Mouse (Mus musculus): ENCODE results near the gene Cnot2. TPM values are rescaled to one million over a fixed set of nuclear protein-coding genes. Genes with fewer than 3 reads are reported as not detected.

The Cnot2 gene
- polyA plus RNA-seq, 1 experiment from 2014 or later: 76.3 TPM

- no peak overlapping the region for H3K9ac ChIP-seq (ENCODE audit: low read depth, low read length)
- H3K27me3 ChIP-seq (replicated peaks; ENCODE audit: control insufficient read depth, insufficient read depth, low read length): no peaks in the 10 kb centered on the region
- no peak for ATAC-seq
- no peak overlapping the region for H3K4me2 ChIP-seq (ENCODE audit: low read length)
- no peak overlapping the region for H3K27ac ChIP-seq (ENCODE audit: low read depth, low read length)
- 74% methylated on average over 5 of the region's 5 CpGs for WGBS
- H3K9me3 ChIP-seq (ENCODE audit: control insufficient read depth, low read length): no peaks in the 10 kb centered on the region
- no peaks in the 10 kb centered on the region for H3K36me3 ChIP-seq (ENCODE audit: control insufficient read depth, insufficient read depth, low read length)
- H3K4me1 ChIP-seq (ENCODE audit: control insufficient read depth, insufficient read depth, low read depth, low read length): no peaks in the 10 kb centered on the region
- H3K4me3 ChIP-seq (ENCODE audit: low read length): no peak overlapping the region
Measured at GRCm38 (mm10) chr10:116540750-116541149, 40.6 kb downstream of the Cnot2 start.

- Histone ChIP-seq H3K36me3 (ENCODE audit: control insufficient read depth, insufficient read depth, low read length) (no peaks in the 10 kb centered on the region), H3K9ac (ENCODE audit: low read depth, low read length) (no peak overlapping the region), H3K27ac (ENCODE audit: low read depth, low read length) (no peak overlapping the region), H3K4me2 (ENCODE audit: low read length) (no peak overlapping the region), H3K27me3 (replicated peaks; ENCODE audit: control insufficient read depth, insufficient read depth, low read length) (no peaks in the 10 kb centered on the region), H3K9me3 (ENCODE audit: control insufficient read depth, low read length) (no peaks in the 10 kb centered on the region), H3K4me3 (ENCODE audit: low read length) (no peak overlapping the region), H3K4me1 (ENCODE audit: control insufficient read depth, insufficient read depth, low read depth, low read length) (peaks cover 6% of the 10 kb centered on the region)
- 89% methylated on average over 3 of the region's 3 CpGs for WGBS
- no peak for ATAC-seq
Measured at GRCm38 (mm10) chr10:116537495-116537894, 43.8 kb downstream of the Cnot2 start.

GRCm38 (mm10) chr10:116534278-116534677 is 47.0 kb downstream of the Cnot2 start:
- H3K4me2 ChIP-seq (ENCODE audit: low read length): no peak overlapping the region
- 12% methylated on average over 3 of the region's 3 CpGs for WGBS
- H3K4me3 ChIP-seq (ENCODE audit: low read length): no peak overlapping the region
- H3K4me1 ChIP-seq (ENCODE audit: control insufficient read depth, insufficient read depth, low read depth, low read length): peaks cover 6% of the 10 kb centered on the region
- no peak overlapping the region for H3K9ac ChIP-seq (ENCODE audit: low read depth, low read length)
- no peaks in the 10 kb centered on the region for H3K36me3 ChIP-seq (ENCODE audit: control insufficient read depth, insufficient read depth, low read length)
- H3K27me3 ChIP-seq (replicated peaks; ENCODE audit: control insufficient read depth, insufficient read depth, low read length): no peaks in the 10 kb centered on the region
- no peak overlapping the region for H3K27ac ChIP-seq (ENCODE audit: low read depth, low read length)
- peak; percentile 54 for ATAC-seq
- no peaks in the 10 kb centered on the region for H3K9me3 ChIP-seq (ENCODE audit: control insufficient read depth, low read length)

GRCm38 (mm10) chr10:116532561-116532960 is 48.8 kb downstream of the Cnot2 start:
- Histone ChIP-seq H3K4me2 (ENCODE audit: low read length) (no peak overlapping the region), H3K27ac (ENCODE audit: low read depth, low read length) (no peak overlapping the region), H3K4me3 (ENCODE audit: low read length) (no peak overlapping the region), H3K9ac (ENCODE audit: low read depth, low read length) (no peak overlapping the region), H3K4me1 (ENCODE audit: control insufficient read depth, insufficient read depth, low read depth, low read length) (peaks cover 6% of the 10 kb centered on the region), H3K27me3 (replicated peaks; ENCODE audit: control insufficient read depth, insufficient read depth, low read length) (no peaks in the 10 kb centered on the region), H3K36me3 (ENCODE audit: control insufficient read depth, insufficient read depth, low read length) (no peaks in the 10 kb centered on the region), H3K9me3 (ENCODE audit: control insufficient read depth, low read length) (no peaks in the 10 kb centered on the region)
- WGBS: 82% methylated on average over 3 of the region's 3 CpGs
- no peak for ATAC-seq

GRCm38 (mm10) chr10:116531063-116531462 is 50.2 kb downstream of the Cnot2 start:
- no peak for ATAC-seq
- WGBS: 92% methylated on average over 3 of the region's 3 CpGs
- Histone ChIP-seq H3K27me3 (replicated peaks; ENCODE audit: control insufficient read depth, insufficient read depth, low read length) (no peaks in the 10 kb centered on the region), H3K4me2 (ENCODE audit: low read length) (no peak overlapping the region), H3K4me3 (ENCODE audit: low read length) (no peak overlapping the region), H3K9me3 (ENCODE audit: control insufficient read depth, low read length) (no peaks in the 10 kb centered on the region), H3K27ac (ENCODE audit: low read depth, low read length) (no peak overlapping the region), H3K36me3 (ENCODE audit: control insufficient read depth, insufficient read depth, low read length) (no peaks in the 10 kb centered on the region), H3K4me1 (ENCODE audit: control insufficient read depth, insufficient read depth, low read depth, low read length) (peaks cover 6% of the 10 kb centered on the region), H3K9ac (ENCODE audit: low read depth, low read length) (no peak overlapping the region)

- Histone ChIP-seq H3K4me3 (ENCODE audit: low read length) (no peak overlapping the region), H3K27ac (ENCODE audit: low read depth, low read length) (no peak overlapping the region), H3K9me3 (ENCODE audit: control insufficient read depth, low read length) (no peaks in the 10 kb centered on the region), H3K4me2 (ENCODE audit: low read length) (no peak overlapping the region), H3K36me3 (ENCODE audit: control insufficient read depth, insufficient read depth, low read length) (no peaks in the 10 kb centered on the region), H3K9ac (ENCODE audit: low read depth, low read length) (no peak overlapping the region), H3K27me3 (replicated peaks; ENCODE audit: control insufficient read depth, insufficient read depth, low read length) (no peaks in the 10 kb centered on the region), H3K4me1 (ENCODE audit: control insufficient read depth, insufficient read depth, low read depth, low read length) (no peaks in the 10 kb centered on the region)
- no peak for ATAC-seq
- 91% methylated on average over 1 of the region's 1 CpGs for WGBS
Measured at GRCm38 (mm10) chr10:116519588-116519987, 61.7 kb downstream of the Cnot2 start.

GRCm38 (mm10) chr10:116515590-116515989 is 65.7 kb downstream of the Cnot2 start:
- Histone ChIP-seq H3K9me3 (ENCODE audit: control insufficient read depth, low read length) (no peaks in the 10 kb centered on the region), H3K4me2 (ENCODE audit: low read length) (no peak overlapping the region), H3K4me1 (ENCODE audit: control insufficient read depth, insufficient read depth, low read depth, low read length) (no peaks in the 10 kb centered on the region), H3K27me3 (replicated peaks; ENCODE audit: control insufficient read depth, insufficient read depth, low read length) (no peaks in the 10 kb centered on the region), H3K36me3 (ENCODE audit: control insufficient read depth, insufficient read depth, low read length) (no peaks in the 10 kb centered on the region), H3K27ac (ENCODE audit: low read depth, low read length) (no peak overlapping the region), H3K4me3 (ENCODE audit: low read length) (no peak overlapping the region), H3K9ac (ENCODE audit: low read depth, low read length) (no peak overlapping the region)
- ATAC-seq: no peak
- WGBS: 93% methylated on average over 6 of the region's 6 CpGs

GRCm38 (mm10) chr10:116515158-116515557 is 66.2 kb downstream of the Cnot2 start:
- no peak overlapping the region for H3K4me3 ChIP-seq (ENCODE audit: low read length)
- no peaks in the 10 kb centered on the region for H3K36me3 ChIP-seq (ENCODE audit: control insufficient read depth, insufficient read depth, low read length)
- no peaks in the 10 kb centered on the region for H3K9me3 ChIP-seq (ENCODE audit: control insufficient read depth, low read length)
- ATAC-seq: no peak
- H3K27me3 ChIP-seq (replicated peaks; ENCODE audit: control insufficient read depth, insufficient read depth, low read length): no peaks in the 10 kb centered on the region
- no peak overlapping the region for H3K9ac ChIP-seq (ENCODE audit: low read depth, low read length)
- H3K4me2 ChIP-seq (ENCODE audit: low read length): no peak overlapping the region
- 94% methylated on average over 4 of the region's 4 CpGs for WGBS
- H3K4me1 ChIP-seq (ENCODE audit: control insufficient read depth, insufficient read depth, low read depth, low read length): no peaks in the 10 kb centered on the region
- no peak overlapping the region for H3K27ac ChIP-seq (ENCODE audit: low read depth, low read length)

GRCm38 (mm10) chr10:116513254-116513635 is 68.1 kb downstream of the Cnot2 start:
- H3K27me3 ChIP-seq (replicated peaks; ENCODE audit: control insufficient read depth, insufficient read depth, low read length): no peaks in the 10 kb centered on the region
- no peak overlapping the region for H3K27ac ChIP-seq (ENCODE audit: low read depth, low read length)
- 41% methylated on average over 7 of the region's 7 CpGs for WGBS
- no peaks in the 10 kb centered on the region for H3K36me3 ChIP-seq (ENCODE audit: control insufficient read depth, insufficient read depth, low read length)
- H3K9ac ChIP-seq (ENCODE audit: low read depth, low read length): no peak overlapping the region
- no peak for ATAC-seq
- no peaks in the 10 kb centered on the region for H3K9me3 ChIP-seq (ENCODE audit: control insufficient read depth, low read length)
- H3K4me2 ChIP-seq (ENCODE audit: low read length): no peak overlapping the region
- no peaks in the 10 kb centered on the region for H3K4me1 ChIP-seq (ENCODE audit: control insufficient read depth, insufficient read depth, low read depth, low read length)
- no peak overlapping the region for H3K4me3 ChIP-seq (ENCODE audit: low read length)
